Mouse (Mus musculus): Measurements from ENCODE around the gene Arhgap35.

- TF ChIP-seq CTCF (IDR thresholded peaks at IDR 0.05; ENCODE audit: low read depth) (no peak), EP300 (optimal IDR thresholded peaks at IDR 0.05) (no peak)
Observed at GRCm38 (mm10) chr7:16475764-16476599, 138.8 kb downstream of the Arhgap35 start.

Measured in stomach, postnatal 0 days (tissue).